Mouse (Mus musculus): ENCODE measurements around the gene Dkc1. TPM values are rescaled to one million over a fixed set of nuclear protein-coding genes. Genes with fewer than 3 reads are reported as not detected.
A peak's percentile ranks its signal among the peaks of the same experiment; 100 is the strongest.

The Dkc1 gene
- polyA plus RNA-seq, 1 experiment from 2014 or later: 46.7 TPM

- no peak for ATAC-seq
- H3K9me3 ChIP-seq (ENCODE audit: low read length): no peaks in the 10 kb centered on the region
- WGBS (ENCODE audit: insufficient replicate concordance): 72% methylated on average over 2 of the region's 2 CpGs
These were observed 54.6 kb downstream of the Dkc1 start for GRCm38 (mm10) chrX:75150304-75150703.

GRCm38 (mm10) chrX:75152249-75152648 lies 56.6 kb downstream of the Dkc1 start:
- H3K27me3 ChIP-seq (ENCODE audit: insufficient read depth, low read length): no peaks in the 10 kb centered on the region
- H3K36me3 ChIP-seq (replicated peaks; ENCODE audit: insufficient read depth, low read length): no peaks in the 10 kb centered on the region
- no peak overlapping the region for H3K4me3 ChIP-seq (ENCODE audit: low read depth, low read length)
- WGBS (ENCODE audit: insufficient replicate concordance): 42% methylated on average over 1 of the region's 1 CpGs
- H3K4me1 ChIP-seq (ENCODE audit: insufficient read depth): no peaks in the 10 kb centered on the region
- TF ChIP-seq CTCF (IDR thresholded peaks at IDR 0.05; ENCODE audit: low read depth) (no peak), EP300 (IDR thresholded peaks at IDR 0.05; ENCODE audit: low read depth) (no peak)
- ATAC-seq: no peak
- DNase-seq: no peak
- no peak overlapping the region for H3K9ac ChIP-seq (replicated peaks)
- no peak overlapping the region for H3K4me2 ChIP-seq (ENCODE audit: low read depth, low read length)
- no peaks in the 10 kb centered on the region for H3K9me3 ChIP-seq (ENCODE audit: low read length)
- no peak overlapping the region for H3K27ac ChIP-seq (ENCODE audit: low read depth)

More at GRCm38 (mm10) chrX:75150304-75150703, 54.6 kb downstream of the Dkc1 start:
- Histone ChIP-seq H3K27me3 (ENCODE audit: insufficient read depth, low read length) (no peaks in the 10 kb centered on the region), H3K9ac (replicated peaks) (no peak overlapping the region), H3K36me3 (replicated peaks; ENCODE audit: insufficient read depth, low read length) (no peaks in the 10 kb centered on the region), H3K4me3 (ENCODE audit: low read depth, low read length) (no peak overlapping the region), H3K4me2 (ENCODE audit: low read depth, low read length) (no peak overlapping the region), H3K4me1 (ENCODE audit: insufficient read depth) (no peaks in the 10 kb centered on the region), H3K27ac (ENCODE audit: low read depth) (no peak overlapping the region)
- no peak for DNase-seq
- TF ChIP-seq CTCF (IDR thresholded peaks at IDR 0.05; ENCODE audit: low read depth): no peak
- no peak for TF ChIP-seq EP300 (IDR thresholded peaks at IDR 0.05; ENCODE audit: low read depth)

GRCm38 (mm10) chrX:75155576-75156243 lies 60.1 kb downstream of the Dkc1 start:
- Histone ChIP-seq H3K4me3 (ENCODE audit: low read depth, low read length) (peak overlapping the region; percentile 35), H3K4me2 (ENCODE audit: low read depth, low read length) (peak overlapping the region; percentile 70), H3K27ac (ENCODE audit: low read depth) (no peak overlapping the region), H3K27me3 (ENCODE audit: insufficient read depth, low read length) (no peaks in the 10 kb centered on the region), H3K4me1 (ENCODE audit: insufficient read depth) (no peaks in the 10 kb centered on the region), H3K9me3 (ENCODE audit: low read length) (no peaks in the 10 kb centered on the region), H3K9ac (replicated peaks) (peak overlapping the region; percentile 38; the same call in 1 of the 2 replicates), H3K36me3 (replicated peaks; ENCODE audit: insufficient read depth, low read length) (no peaks in the 10 kb centered on the region)
- ATAC-seq (peak; percentile 94), DNase-seq (peak; percentile 67)
- 16% methylated on average over 23 of the region's 49 CpGs for WGBS (ENCODE audit: insufficient replicate concordance)
- TF ChIP-seq EP300 (IDR thresholded peaks at IDR 0.05; ENCODE audit: low read depth): no peak
- TF ChIP-seq CTCF (IDR thresholded peaks at IDR 0.05; ENCODE audit: low read depth): 0 out of 2 replicates have a peak, but pooled peaks have one; percentile 5

Other genes with a start within 250 kb of the Dkc1 start
- 1.2 and 1.4 TPM in 2 replicates for gene Gab3, start 10.4 kb upstream of the Dkc1 start, polyA plus RNA-seq (2015; fragmentation: Nextera tagmentation; extraction: Ambion mirVana)
- gene Mpp1, start 35.2 kb downstream of the Dkc1 start, polyA plus RNA-seq (2015; fragmentation: Nextera tagmentation; extraction: Ambion mirVana): 74.1 and 76.4 TPM in 2 replicates
- not detected in 2 replicates for gene Smim9, start 67.9 kb downstream of the Dkc1 start, polyA plus RNA-seq (2015; fragmentation: Nextera tagmentation; extraction: Ambion mirVana)

All from liver, postnatal 0 days (tissue).